Mouse (Mus musculus): ENCODE measurements around the gene Myo1e. TPM values are rescaled to one million over a fixed set of nuclear protein-coding genes. Genes with fewer than 3 reads are reported as not detected.

Gene Myo1e
- polyA plus RNA-seq, 1 experiment from 2014 or later = 5.9 TPM

- Histone ChIP-seq H3K27ac (replicated peaks) (no peak overlapping the region), H3K36me3 (no peaks in the 10 kb centered on the region), H3K27me3 (no peaks in the 10 kb centered on the region), H3K4me3 (no peak overlapping the region), H3K4me2 (replicated peaks) (no peak overlapping the region), H3K9ac (replicated peaks) (no peak overlapping the region), H3K9me3 (no peaks in the 10 kb centered on the region), H3K4me1 (no peaks in the 10 kb centered on the region)
- no peak for ATAC-seq (replicated peaks)
- 91% methylated on average over 4 of the region's 4 CpGs for WGBS
Observed at GRCm38 (mm10) chr9:70226359-70226758, 19.2 kb downstream of the Myo1e start.

- no peak for ATAC-seq (replicated peaks)
- H3K27me3 ChIP-seq = no peaks in the 10 kb centered on the region
- no peak overlapping the region for H3K9ac ChIP-seq (replicated peaks)
- H3K27ac ChIP-seq (replicated peaks) = no peak overlapping the region
- H3K9me3 ChIP-seq = no peaks in the 10 kb centered on the region
- 84% methylated on average over 8 of the region's 8 CpGs for WGBS
- H3K4me2 ChIP-seq (replicated peaks) = no peak overlapping the region
- no peak overlapping the region for H3K4me3 ChIP-seq
- H3K4me1 ChIP-seq = no peaks in the 10 kb centered on the region
- no peaks in the 10 kb centered on the region for H3K36me3 ChIP-seq
Observed at GRCm38 (mm10) chr9:70229823-70230222, 22.7 kb downstream of the Myo1e start.

GRCm38 (mm10) chr9:70232044-70233010 lies 25.2 kb downstream of the Myo1e start:
- Histone ChIP-seq H3K27ac (replicated peaks) (no peak overlapping the region), H3K9ac (replicated peaks) (no peak overlapping the region)

GRCm38 (mm10) chr9:70237136-70237535 lies 30.0 kb downstream of the Myo1e start:
- Histone ChIP-seq H3K4me2 (replicated peaks) (no peak overlapping the region), H3K9me3 (no peaks in the 10 kb centered on the region), H3K9ac (replicated peaks) (no peak overlapping the region), H3K36me3 (no peaks in the 10 kb centered on the region), H3K27ac (replicated peaks) (no peak overlapping the region), H3K27me3 (no peaks in the 10 kb centered on the region), H3K4me3 (no peak overlapping the region), H3K4me1 (no peaks in the 10 kb centered on the region)
- WGBS = 76% methylated on average over 3 of the region's 3 CpGs
- no peak for ATAC-seq (replicated peaks)

More at GRCm38 (mm10) chr9:70232044-70233010, 25.2 kb downstream of the Myo1e start:
- no peak overlapping the region for H3K4me3 ChIP-seq
- H3K4me2 ChIP-seq (replicated peaks) = no peak overlapping the region
- no peaks in the 10 kb centered on the region for H3K36me3 ChIP-seq
- H3K27me3 ChIP-seq = no peaks in the 10 kb centered on the region
- H3K4me1 ChIP-seq = no peaks in the 10 kb centered on the region
- H3K9me3 ChIP-seq = no peaks in the 10 kb centered on the region
- no peak for ATAC-seq (replicated peaks)
- 92% methylated on average over 10 of the region's 10 CpGs for WGBS

GRCm38 (mm10) chr9:70237561-70237960 lies 30.4 kb downstream of the Myo1e start:
- Histone ChIP-seq H3K9ac (replicated peaks) (no peak overlapping the region), H3K27me3 (no peaks in the 10 kb centered on the region), H3K27ac (replicated peaks) (no peak overlapping the region), H3K9me3 (no peaks in the 10 kb centered on the region), H3K36me3 (no peaks in the 10 kb centered on the region), H3K4me1 (no peaks in the 10 kb centered on the region), H3K4me2 (replicated peaks) (no peak overlapping the region), H3K4me3 (no peak overlapping the region)
- no peak for ATAC-seq (replicated peaks)
- WGBS = 76% methylated on average over 2 of the region's 2 CpGs

GRCm38 (mm10) chr9:70238391-70238790 lies 31.2 kb downstream of the Myo1e start:
- H3K9me3 ChIP-seq = no peaks in the 10 kb centered on the region
- no peak overlapping the region for H3K27ac ChIP-seq (replicated peaks)
- no peaks in the 10 kb centered on the region for H3K36me3 ChIP-seq
- 93% methylated on average over 6 of the region's 6 CpGs for WGBS
- H3K9ac ChIP-seq (replicated peaks) = no peak overlapping the region
- H3K27me3 ChIP-seq = no peaks in the 10 kb centered on the region
- H3K4me2 ChIP-seq (replicated peaks) = no peak overlapping the region
- no peak overlapping the region for H3K4me3 ChIP-seq
- no peaks in the 10 kb centered on the region for H3K4me1 ChIP-seq
- no peak for ATAC-seq (replicated peaks)

GRCm38 (mm10) chr9:70239229-70239628 lies 32.1 kb downstream of the Myo1e start:
- Histone ChIP-seq H3K4me2 (replicated peaks) (no peak overlapping the region), H3K27ac (replicated peaks) (no peak overlapping the region), H3K27me3 (no peaks in the 10 kb centered on the region), H3K9ac (replicated peaks) (no peak overlapping the region), H3K36me3 (no peaks in the 10 kb centered on the region), H3K4me3 (no peak overlapping the region), H3K4me1 (no peaks in the 10 kb centered on the region), H3K9me3 (no peaks in the 10 kb centered on the region)
- 82% methylated on average over 3 of the region's 3 CpGs for WGBS
- no peak for ATAC-seq (replicated peaks)

GRCm38 (mm10) chr9:70240703-70241410 lies 33.7 kb downstream of the Myo1e start:
- H3K4me2 ChIP-seq (replicated peaks) = no peak overlapping the region
- no peak overlapping the region for H3K9ac ChIP-seq (replicated peaks)
- no peaks in the 10 kb centered on the region for H3K27me3 ChIP-seq
- H3K27ac ChIP-seq (replicated peaks) = no peak overlapping the region
- no peak overlapping the region for H3K4me3 ChIP-seq
- H3K4me1 ChIP-seq = no peaks in the 10 kb centered on the region
- H3K9me3 ChIP-seq = no peaks in the 10 kb centered on the region
- no peak for ATAC-seq (replicated peaks)
- WGBS = 89% methylated on average over 16 of the region's 16 CpGs
- no peaks in the 10 kb centered on the region for H3K36me3 ChIP-seq

GRCm38 (mm10) chr9:70241411-70241961 lies 34.3 kb downstream of the Myo1e start:
- Histone ChIP-seq H3K4me2 (replicated peaks) (no peak overlapping the region), H3K4me3 (no peak overlapping the region), H3K27ac (replicated peaks) (no peak overlapping the region), H3K27me3 (no peaks in the 10 kb centered on the region), H3K9ac (replicated peaks) (no peak overlapping the region), H3K36me3 (no peaks in the 10 kb centered on the region), H3K9me3 (no peaks in the 10 kb centered on the region), H3K4me1 (no peaks in the 10 kb centered on the region)
- 82% methylated on average over 8 of the region's 8 CpGs for WGBS
- ATAC-seq (replicated peaks) = no peak

GRCm38 (mm10) chr9:70242112-70242862 lies 35.1 kb downstream of the Myo1e start:
- Histone ChIP-seq H3K4me1 (no peaks in the 10 kb centered on the region), H3K9me3 (no peaks in the 10 kb centered on the region), H3K27ac (replicated peaks) (no peak overlapping the region), H3K9ac (replicated peaks) (no peak overlapping the region), H3K36me3 (no peaks in the 10 kb centered on the region), H3K4me2 (replicated peaks) (no peak overlapping the region), H3K27me3 (no peaks in the 10 kb centered on the region), H3K4me3 (no peak overlapping the region)
- no peak for ATAC-seq (replicated peaks)
- 88% methylated on average over 4 of the region's 4 CpGs for WGBS

GRCm38 (mm10) chr9:70243241-70243640 lies 36.1 kb downstream of the Myo1e start:
- Histone ChIP-seq H3K27me3 (no peaks in the 10 kb centered on the region), H3K9me3 (no peaks in the 10 kb centered on the region), H3K27ac (replicated peaks) (no peak overlapping the region), H3K9ac (replicated peaks) (no peak overlapping the region), H3K4me3 (no peak overlapping the region), H3K4me2 (replicated peaks) (no peak overlapping the region), H3K36me3 (no peaks in the 10 kb centered on the region), H3K4me1 (no peaks in the 10 kb centered on the region)
- no peak for ATAC-seq (replicated peaks)
- 82% methylated on average over 8 of the region's 8 CpGs for WGBS
